Mouse (Mus musculus): ENCODE measurements around the gene Prkca. TPM values are rescaled to one million over a fixed set of nuclear protein-coding genes. Genes with fewer than 3 reads are reported as not detected.

Prkca gene
- total RNA-seq, 1 experiment from 2014 or later: 15.6 TPM

DNA sequence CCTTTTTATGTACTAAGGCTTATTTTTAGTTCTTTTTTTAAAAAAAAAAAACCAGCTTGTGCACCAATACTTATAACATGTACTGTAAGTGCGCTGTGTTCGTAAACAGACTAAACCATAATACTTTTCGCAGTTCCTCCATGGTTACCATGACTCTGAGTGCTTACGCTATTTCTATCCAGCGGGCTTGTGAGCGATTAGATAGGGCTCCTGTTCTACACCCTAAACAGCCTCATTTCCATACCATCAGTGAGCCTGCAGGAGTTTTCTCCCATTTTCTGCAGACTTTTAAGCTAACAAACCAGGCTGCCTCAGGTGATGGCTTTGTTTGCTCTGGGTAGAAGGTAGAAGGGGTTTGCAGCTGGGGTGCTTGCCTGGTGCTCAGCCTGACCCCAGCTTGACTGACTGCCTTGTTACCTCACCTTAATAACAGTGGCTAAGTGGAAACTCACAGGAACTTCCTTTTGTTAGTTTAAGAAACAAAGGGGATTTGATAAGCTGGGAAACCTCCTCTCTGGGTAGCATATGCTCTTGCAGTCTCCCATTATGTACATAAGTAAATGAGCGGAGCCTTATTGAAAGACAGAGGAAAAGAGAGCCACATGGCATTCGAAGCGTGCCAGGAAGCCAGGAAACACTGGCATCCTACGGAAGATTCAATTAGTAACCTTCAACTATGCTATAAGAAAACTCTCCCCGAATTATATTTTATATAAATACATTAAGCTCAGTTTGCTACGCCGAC is 197.8 kb downstream of the Prkca start:
- ATAC-seq (replicated peaks; ENCODE audit: low read depth, poor library complexity, severe bottlenecking): no peak

DNA sequence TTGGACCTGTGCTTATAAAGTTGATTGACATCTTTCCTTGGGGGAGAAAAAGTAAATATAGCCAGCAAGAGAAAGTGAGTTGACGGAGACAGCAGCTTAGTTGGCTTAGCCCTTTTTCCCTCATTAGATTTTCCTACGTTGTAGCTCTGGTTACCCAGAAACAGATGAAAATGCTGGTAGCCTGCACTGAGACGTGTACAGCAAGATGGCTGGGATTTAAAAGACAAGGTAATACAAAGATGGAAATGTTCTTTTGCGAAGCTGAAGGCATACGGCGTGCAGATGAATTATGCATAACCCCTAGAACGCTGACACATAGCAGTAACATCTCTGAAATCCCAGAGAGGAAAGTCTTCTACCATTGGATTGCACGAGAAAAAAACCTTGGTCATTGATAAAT is 198.6 kb downstream of the Prkca start:
- no peak for ATAC-seq (replicated peaks; ENCODE audit: low read depth, poor library complexity, severe bottlenecking)

- peak; percentile 23 for ATAC-seq (replicated peaks; ENCODE audit: low read depth, poor library complexity, severe bottlenecking)
These were observed 200.0 kb downstream of the Prkca start for GRCm38 (mm10) chr11:108143739-108144138.

DNA sequence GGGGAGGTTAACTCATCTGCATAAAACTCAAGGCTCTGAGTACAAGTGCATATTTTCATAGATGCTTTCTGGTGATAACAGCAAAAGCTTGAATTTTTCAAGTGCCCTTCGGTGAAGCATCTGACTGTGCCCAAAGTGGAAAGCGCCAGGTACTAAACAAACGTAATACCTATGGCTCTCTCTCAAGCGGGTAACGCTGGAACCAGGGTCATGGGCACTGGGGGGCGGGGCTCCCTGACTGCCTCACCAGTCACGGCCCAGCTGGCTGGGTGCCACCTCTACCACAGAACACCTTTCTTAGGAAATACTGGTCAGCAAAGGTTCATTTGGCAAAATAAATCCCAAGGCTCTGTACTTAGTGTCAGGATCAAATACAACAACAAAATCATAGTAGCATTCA is 203.7 kb downstream of the Prkca start:
- no peak for ATAC-seq (replicated peaks; ENCODE audit: low read depth, poor library complexity, severe bottlenecking)

DNA sequence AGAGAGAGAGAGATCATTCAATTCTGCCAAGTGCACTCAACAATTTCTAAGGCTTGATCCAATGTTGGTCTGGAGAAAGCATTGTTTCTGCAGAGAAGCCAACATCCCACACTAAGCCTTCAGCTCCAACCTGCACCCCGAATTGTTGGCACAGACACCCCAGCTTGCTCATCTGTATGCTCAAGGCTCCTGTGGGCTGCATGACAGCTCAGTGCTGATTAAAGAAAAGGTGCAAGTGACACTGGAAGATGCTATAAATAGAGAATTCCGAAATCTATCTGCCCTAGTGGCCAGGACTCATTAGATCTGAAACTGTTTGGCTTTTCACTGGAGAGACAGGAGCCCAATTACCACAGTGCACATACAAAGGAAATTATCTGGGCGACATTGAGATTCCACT is 207.4 kb downstream of the Prkca start:
- ATAC-seq (replicated peaks; ENCODE audit: low read depth, poor library complexity, severe bottlenecking): no peak

- peak; percentile 78; the same call in 1 of the 2 replicates for ATAC-seq (replicated peaks; ENCODE audit: low read depth, poor library complexity, severe bottlenecking)
These were observed 208.1 kb downstream of the Prkca start for GRCm38 (mm10) chr11:108135407-108136159.

DNA sequence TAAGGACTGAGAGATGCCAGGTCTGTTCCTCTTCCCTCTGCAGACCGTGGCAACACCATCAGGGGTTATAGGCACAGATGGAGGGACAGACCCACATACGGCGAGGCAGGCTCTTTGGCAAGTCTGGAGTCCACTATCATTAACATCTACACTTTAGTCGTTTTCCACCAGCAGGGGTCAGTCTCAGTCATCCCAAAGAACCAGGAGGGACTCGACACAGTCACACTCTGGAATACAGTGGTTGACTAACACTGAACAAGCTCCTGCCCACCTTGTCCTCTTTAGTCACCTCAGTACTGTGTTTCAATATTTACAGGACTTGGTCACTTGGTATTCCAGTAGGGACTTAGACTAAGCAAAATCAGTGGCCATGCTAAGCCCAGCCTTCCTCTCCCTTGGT is 215.1 kb downstream of the Prkca start:
- ATAC-seq (replicated peaks; ENCODE audit: low read depth, poor library complexity, severe bottlenecking): peak; percentile 79

- ATAC-seq (replicated peaks; ENCODE audit: low read depth, poor library complexity, severe bottlenecking): no peak
These were observed 215.8 kb downstream of the Prkca start for GRCm38 (mm10) chr11:108127908-108128307.

GRCm38 (mm10) chr11:108122486-108122885 is 221.2 kb downstream of the Prkca start:
- ATAC-seq (replicated peaks; ENCODE audit: low read depth, poor library complexity, severe bottlenecking): no peak

DNA sequence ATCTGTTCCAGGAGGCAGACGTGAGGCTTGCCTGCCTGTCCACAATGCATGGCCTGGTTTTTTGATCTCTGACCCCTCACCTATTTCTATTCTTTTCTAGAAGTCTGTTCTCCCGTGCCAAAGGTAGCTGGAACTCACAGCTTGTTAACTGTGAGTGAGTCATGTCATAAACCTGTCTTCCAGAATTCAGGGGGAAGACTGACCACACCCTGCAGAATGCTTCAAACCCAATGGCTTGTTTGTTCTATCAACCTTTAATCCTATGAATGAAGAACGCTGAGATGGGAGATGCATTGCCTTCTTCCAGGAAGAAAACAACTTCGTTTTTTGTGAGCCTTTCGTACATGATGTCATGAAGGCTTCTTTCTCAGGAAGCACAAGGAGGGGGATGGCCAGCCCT is 223.0 kb downstream of the Prkca start:
- ATAC-seq (replicated peaks; ENCODE audit: low read depth, poor library complexity, severe bottlenecking): no peak

- ATAC-seq (replicated peaks; ENCODE audit: low read depth, poor library complexity, severe bottlenecking): no peak
These were observed 223.9 kb downstream of the Prkca start for GRCm38 (mm10) chr11:108119785-108120184.

DNA sequence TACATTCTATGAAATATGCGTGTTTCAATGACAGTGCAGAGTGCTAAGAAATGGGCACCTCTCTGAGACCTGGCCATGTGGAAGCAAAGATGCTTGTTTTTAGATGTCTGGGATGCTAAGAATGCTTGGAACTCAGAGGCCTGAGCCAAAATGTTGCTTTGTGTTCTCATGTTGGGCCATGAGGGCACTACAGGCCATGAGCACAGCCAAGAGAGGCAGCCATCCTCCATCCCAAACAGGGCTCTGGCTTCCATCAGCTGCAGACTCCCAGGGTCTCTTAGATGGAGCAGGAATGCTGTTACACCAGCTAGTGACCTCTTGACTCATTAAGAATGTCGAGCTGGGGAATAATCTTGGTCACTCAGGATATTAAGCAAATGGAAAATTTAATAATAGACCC is 224.9 kb downstream of the Prkca start:
- ATAC-seq (replicated peaks; ENCODE audit: low read depth, poor library complexity, severe bottlenecking): no peak

- ATAC-seq (replicated peaks; ENCODE audit: low read depth, poor library complexity, severe bottlenecking): no peak
These were observed 225.5 kb downstream of the Prkca start for GRCm38 (mm10) chr11:108118221-108118620.

DNA sequence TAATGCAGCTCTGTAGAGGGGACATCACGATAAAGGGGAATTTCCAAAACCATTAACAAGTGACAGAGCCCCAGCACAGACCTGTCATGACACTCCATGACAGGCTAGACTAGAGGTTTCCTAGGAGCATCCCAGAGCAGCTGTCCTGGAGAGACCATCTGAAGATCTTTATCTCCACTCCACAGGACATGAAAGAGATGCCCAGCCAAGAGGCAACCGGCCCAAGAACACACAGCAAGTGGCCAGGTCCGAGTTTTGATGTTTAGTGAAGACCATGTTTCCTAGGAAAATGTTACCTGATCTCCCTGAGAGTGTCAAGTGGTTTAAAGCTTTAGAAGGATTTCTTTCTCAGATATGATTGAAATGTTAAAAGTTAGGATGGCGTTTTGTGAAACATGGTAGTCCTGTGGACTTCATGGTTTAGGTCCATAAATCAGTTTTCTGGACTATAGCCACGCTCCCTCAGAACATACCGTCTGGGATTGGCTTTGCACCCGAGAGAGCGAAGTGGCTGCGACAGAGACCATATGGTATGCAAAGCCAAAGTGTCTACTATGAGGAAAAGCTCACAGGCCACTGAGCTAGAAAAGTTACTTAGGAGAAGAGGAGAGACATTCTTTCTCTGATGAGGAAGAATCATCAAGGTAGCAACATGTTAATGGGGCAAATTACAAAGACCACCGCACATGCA is 226.2 kb downstream of the Prkca start:
- no peak for ATAC-seq (replicated peaks; ENCODE audit: low read depth, poor library complexity, severe bottlenecking)

DNA sequence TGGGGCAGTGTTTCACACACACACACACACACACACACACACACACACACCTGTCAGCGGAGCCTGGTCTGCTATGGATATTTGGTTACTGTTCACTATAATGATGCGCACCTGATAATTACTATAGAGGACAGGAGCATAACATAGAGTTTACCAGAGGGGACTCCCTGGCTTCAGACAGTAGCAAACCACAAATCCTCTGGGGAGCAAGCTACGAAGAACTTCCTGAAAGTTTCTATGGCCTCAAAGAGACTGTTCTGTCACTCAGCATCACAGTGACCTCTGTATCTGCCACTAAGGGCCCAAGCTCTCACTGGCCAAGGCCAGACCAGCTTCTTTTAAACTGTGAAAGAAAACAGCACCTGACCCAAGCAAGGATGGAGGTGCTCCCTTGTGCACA is 229.6 kb downstream of the Prkca start:
- ATAC-seq (replicated peaks; ENCODE audit: low read depth, poor library complexity, severe bottlenecking): no peak

DNA sequence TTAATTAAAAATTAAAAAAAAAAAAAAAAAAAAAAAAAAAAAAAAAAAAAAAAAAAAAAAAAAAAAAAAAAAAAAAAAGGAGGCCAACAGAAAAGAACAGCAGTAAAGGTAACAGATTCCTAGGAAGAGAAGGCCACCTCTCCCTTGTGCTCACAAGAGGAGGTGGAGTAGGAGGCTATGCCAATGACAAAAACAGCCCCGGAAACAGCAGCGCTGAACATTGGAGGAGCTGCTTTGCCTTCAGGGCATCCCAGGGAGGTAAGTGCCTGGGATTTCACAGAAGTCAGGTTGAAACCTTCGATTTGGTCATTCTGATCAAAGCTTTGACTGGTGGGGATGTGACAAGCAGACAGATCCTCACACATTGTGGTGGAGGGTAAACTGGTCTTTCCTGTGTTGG is 231.3 kb downstream of the Prkca start:
- no peak for ATAC-seq (replicated peaks; ENCODE audit: low read depth, poor library complexity, severe bottlenecking)

DNA sequence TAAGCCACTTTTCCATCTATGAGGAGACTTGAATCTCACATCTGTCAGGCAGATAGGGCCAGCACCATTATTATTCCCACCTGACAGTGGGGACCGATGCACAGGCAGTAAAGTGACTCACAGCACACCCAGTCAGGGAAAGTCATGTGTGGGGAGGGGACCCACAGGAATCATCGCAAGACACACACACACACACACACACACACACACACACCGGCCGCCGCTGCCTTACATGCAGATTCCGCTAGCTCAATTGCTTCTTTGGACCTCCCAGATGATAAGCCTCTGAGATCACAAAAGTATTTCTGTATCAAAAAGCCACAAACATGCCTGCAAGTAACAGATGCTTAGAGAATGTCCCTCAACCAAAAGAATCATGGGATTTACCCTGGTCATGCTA is 239.6 kb downstream of the Prkca start:
- 0 out of 2 replicates have a peak, but pooled peaks have one; percentile 18 for ATAC-seq (replicated peaks; ENCODE audit: low read depth, poor library complexity, severe bottlenecking)

GRCm38 (mm10) chr11:108101280-108101950 is 242.3 kb downstream of the Prkca start:
- no peak for ATAC-seq (replicated peaks; ENCODE audit: low read depth, poor library complexity, severe bottlenecking)

- ATAC-seq (replicated peaks; ENCODE audit: low read depth, poor library complexity, severe bottlenecking): peak; percentile 56
These were observed 245.4 kb downstream of the Prkca start for GRCm38 (mm10) chr11:108098306-108098705.

DNA sequence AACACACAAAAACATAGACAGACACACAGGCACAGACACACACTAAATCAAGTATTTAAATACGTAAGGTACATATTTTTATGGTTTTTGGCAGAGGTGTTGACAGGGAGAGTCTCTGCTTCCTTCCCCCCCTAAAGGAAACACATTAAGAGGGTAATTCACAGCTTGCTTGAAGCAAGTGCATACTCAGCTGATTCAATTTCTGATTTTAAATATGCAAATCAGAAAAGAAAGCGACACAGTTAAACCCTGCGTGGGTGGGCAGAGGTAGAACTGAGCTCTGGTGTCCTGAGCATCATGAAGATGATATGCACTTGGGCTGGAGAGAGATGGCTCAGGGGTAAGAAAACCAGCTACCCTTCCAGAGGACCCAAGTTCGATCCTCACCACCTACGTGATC is 248.9 kb downstream of the Prkca start:
- ATAC-seq (replicated peaks; ENCODE audit: low read depth, poor library complexity, severe bottlenecking): no peak
